Mouse (Mus musculus): Measurements from ENCODE around the gene Tbata. TPM values are rescaled to one million over a fixed set of nuclear protein-coding genes. Genes with fewer than 3 reads are reported as not detected.

The Tbata gene
- polyA plus RNA-seq, 1 experiment from 2014 or later: not detected

DNA sequence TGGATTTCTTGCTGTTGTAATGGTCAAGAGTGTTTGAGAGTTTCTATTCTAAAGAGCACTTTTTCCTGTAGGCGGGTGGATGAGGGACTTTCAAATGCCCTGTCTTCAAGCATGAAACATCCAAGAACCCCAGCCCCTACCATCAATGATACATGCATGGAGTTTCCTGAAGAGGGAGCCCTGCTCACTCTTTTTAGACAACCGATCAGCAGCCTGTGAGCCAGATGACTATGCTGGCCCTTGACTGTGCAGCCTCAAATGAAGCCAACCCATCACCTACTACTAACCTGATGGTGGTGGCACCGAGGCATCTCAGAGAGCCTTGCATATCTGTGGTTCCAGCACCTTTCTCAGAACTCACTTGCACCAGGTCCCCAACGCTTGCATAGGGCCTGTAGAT lies 742 bp downstream of the Tbata start:
- Histone ChIP-seq H3K27ac (ENCODE audit: low read depth) (no peak overlapping the region), H3K4me2 (ENCODE audit: low read depth, low read length) (no peak overlapping the region), H3K36me3 (replicated peaks; ENCODE audit: insufficient read depth, low read length) (no peaks in the 10 kb centered on the region), H3K9ac (replicated peaks) (no peak overlapping the region), H3K27me3 (ENCODE audit: insufficient read depth, low read length) (peaks cover 18% of the 10 kb centered on the region; the same call in 1 of the 2 replicates), H3K4me1 (ENCODE audit: insufficient read depth) (peaks cover 4% of the 10 kb centered on the region; the same call in 1 of the 2 replicates), H3K9me3 (ENCODE audit: low read length) (no peaks in the 10 kb centered on the region), H3K4me3 (ENCODE audit: low read depth, low read length) (no peak overlapping the region)
- DNase-seq (no peak), ATAC-seq (no peak)
- no peak for TF ChIP-seq EP300 (IDR thresholded peaks at IDR 0.05; ENCODE audit: low read depth)
- peak; percentile 27; the same call in 1 of the 2 replicates for TF ChIP-seq CTCF (IDR thresholded peaks at IDR 0.05; ENCODE audit: low read depth)
- 62% methylated on average over 4 of the region's 4 CpGs for WGBS (ENCODE audit: insufficient replicate concordance)

DNA sequence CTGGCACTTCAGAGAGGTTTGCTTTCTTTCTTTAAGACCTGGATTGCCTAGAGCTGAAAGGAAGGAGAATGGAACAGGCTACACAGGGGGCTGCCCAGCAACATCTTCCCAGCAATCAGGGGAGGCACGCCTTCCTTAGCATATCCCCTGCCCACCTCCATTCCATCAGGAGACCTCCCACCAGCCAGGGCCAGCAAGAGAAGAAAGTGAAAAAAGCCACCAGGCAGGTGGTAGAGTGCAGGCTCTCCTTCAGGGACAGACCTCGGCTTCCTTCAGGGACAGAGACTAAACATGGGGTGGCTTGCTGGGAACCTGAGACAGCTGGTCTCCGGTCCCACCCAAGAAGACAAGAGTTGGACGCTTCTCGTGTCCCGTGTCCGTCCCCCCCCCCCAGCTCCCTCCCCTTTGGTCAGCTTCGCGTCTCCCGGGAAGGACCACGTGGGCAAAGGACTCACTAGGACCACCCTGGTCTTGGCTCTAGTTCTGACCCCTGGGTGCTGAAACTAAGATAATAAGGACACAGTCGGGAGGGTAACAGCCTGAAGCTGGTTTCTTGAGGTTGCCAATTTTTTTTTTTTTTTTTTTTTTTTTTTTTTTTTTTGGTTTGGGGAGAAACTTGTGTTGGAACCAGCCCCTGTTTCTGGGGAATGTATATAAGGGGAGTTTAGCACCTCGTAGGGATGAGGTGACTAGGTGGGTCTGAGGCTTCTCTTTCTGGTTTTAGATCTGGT lies 3.1 kb downstream of the Tbata start:
- H3K36me3 ChIP-seq (replicated peaks; ENCODE audit: insufficient read depth, low read length): no peaks in the 10 kb centered on the region

DNA sequence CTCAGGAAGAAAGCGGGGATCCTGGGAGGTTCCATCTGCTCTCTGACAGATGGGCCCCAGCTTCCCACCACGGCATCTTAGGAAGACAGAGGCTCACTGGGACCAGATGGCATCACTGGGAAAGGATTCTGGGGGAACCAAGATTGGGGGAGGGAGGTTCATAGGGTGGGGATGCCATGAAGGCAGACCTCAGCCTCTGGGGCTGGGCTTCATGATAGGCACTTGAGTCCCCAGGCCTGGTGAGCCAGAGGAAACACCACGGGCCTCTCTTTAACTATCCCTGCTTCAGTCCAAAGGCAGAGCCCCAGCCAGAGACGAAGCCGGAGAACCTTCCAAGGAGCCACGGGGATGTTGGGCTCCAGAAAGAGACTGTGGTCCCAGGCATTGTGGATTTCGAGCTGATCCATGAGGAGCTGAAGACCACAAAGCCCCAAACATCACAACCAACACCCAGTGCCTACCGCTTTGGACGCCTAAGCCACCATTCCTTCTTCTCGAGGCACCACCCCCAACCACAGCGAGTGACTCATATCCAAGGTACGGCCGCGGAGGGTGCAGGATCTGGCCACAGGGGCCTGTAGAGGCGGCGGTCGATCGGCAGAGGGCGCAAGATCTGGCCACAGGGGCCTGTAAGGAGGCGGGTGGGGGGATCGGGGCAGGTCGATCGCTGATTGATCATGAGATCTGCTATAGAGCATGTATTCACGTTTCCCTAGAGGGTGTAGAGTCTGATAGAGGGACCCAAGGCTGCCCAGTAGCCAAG lies 3.9 kb downstream of the Tbata start:
- peak; percentile 50; the same call in 1 of the 2 replicates for ATAC-seq
- peak; percentile 58 for DNase-seq
- 9% methylated on average over 24 of the region's 24 CpGs for WGBS (ENCODE audit: insufficient replicate concordance)

More for the DNA sequence above, 3.1 kb downstream of the Tbata start:
- no peak overlapping the region for H3K4me3 ChIP-seq (ENCODE audit: low read depth, low read length)
- H3K4me1 ChIP-seq (ENCODE audit: insufficient read depth): peaks cover 4% of the 10 kb centered on the region; the same call in 1 of the 2 replicates
- H3K27me3 ChIP-seq (ENCODE audit: insufficient read depth, low read length): peaks cover 18% of the 10 kb centered on the region; the same call in 1 of the 2 replicates
- no peak for DNase-seq
- TF ChIP-seq CTCF (IDR thresholded peaks at IDR 0.05; ENCODE audit: low read depth): no peak
- TF ChIP-seq EP300 (IDR thresholded peaks at IDR 0.05; ENCODE audit: low read depth): no peak
- no peak overlapping the region for H3K9ac ChIP-seq (replicated peaks)
- no peaks in the 10 kb centered on the region for H3K9me3 ChIP-seq (ENCODE audit: low read length)
- ATAC-seq: no peak
- no peak overlapping the region for H3K27ac ChIP-seq (ENCODE audit: low read depth)
- 42% methylated on average over 13 of the region's 13 CpGs for WGBS (ENCODE audit: insufficient replicate concordance)
- H3K4me2 ChIP-seq (ENCODE audit: low read depth, low read length): no peak overlapping the region

DNA sequence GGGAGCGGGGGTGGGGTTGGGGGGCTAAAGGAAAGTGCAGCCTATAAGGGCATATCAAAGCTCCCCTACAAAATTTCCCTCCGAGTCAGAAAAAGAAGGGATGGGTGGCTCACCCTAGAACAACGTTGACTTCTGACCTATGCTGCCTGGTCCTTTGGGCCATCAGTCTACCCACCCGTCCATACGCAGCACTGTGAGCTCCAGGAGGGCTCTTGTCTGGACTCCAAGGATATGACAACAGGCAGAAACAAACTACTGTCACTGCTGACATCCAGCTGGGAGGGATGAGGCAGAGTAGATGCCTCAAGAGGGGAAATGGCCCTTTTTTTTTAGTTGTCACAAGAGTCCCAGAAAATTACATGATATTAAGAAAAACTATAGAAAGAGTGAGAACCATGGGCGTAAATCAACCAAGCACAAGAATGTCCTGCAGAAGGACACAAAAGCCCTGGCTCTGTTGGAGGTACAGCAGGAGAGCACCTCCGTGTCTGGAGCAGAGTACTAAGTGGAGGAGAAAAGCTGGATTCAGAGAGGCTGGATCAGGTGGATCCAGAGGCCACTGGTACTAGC lies 4.6 kb downstream of the Tbata start:
- peaks cover 18% of the 10 kb centered on the region; the same call in 1 of the 2 replicates for H3K27me3 ChIP-seq (ENCODE audit: insufficient read depth, low read length)
- no peak overlapping the region for H3K27ac ChIP-seq (ENCODE audit: low read depth)
- H3K9me3 ChIP-seq (ENCODE audit: low read length): no peaks in the 10 kb centered on the region
- H3K9ac ChIP-seq (replicated peaks): no peak overlapping the region
- no peak overlapping the region for H3K4me3 ChIP-seq (ENCODE audit: low read depth, low read length)
- WGBS (ENCODE audit: insufficient replicate concordance): 50% methylated on average over 7 of the region's 7 CpGs
- no peak for ATAC-seq
- TF ChIP-seq EP300 (IDR thresholded peaks at IDR 0.05; ENCODE audit: low read depth) (no peak), CTCF (IDR thresholded peaks at IDR 0.05; ENCODE audit: low read depth) (no peak)
- peaks cover 4% of the 10 kb centered on the region; the same call in 1 of the 2 replicates for H3K4me1 ChIP-seq (ENCODE audit: insufficient read depth)
- DNase-seq: no peak
- H3K4me2 ChIP-seq (ENCODE audit: low read depth, low read length): no peak overlapping the region
- no peaks in the 10 kb centered on the region for H3K36me3 ChIP-seq (replicated peaks; ENCODE audit: insufficient read depth, low read length)

More for the DNA sequence above, 3.9 kb downstream of the Tbata start:
- Histone ChIP-seq H3K36me3 (replicated peaks; ENCODE audit: insufficient read depth, low read length) (no peaks in the 10 kb centered on the region), H3K4me2 (ENCODE audit: low read depth, low read length) (no peak overlapping the region), H3K27ac (ENCODE audit: low read depth) (no peak overlapping the region), H3K27me3 (ENCODE audit: insufficient read depth, low read length) (peaks cover 18% of the 10 kb centered on the region; the same call in 1 of the 2 replicates), H3K4me1 (ENCODE audit: insufficient read depth) (peaks cover 4% of the 10 kb centered on the region; the same call in 1 of the 2 replicates), H3K9me3 (ENCODE audit: low read length) (no peaks in the 10 kb centered on the region), H3K9ac (replicated peaks) (no peak overlapping the region), H3K4me3 (ENCODE audit: low read depth, low read length) (no peak overlapping the region)
- TF ChIP-seq CTCF (IDR thresholded peaks at IDR 0.05; ENCODE audit: low read depth) (peak; percentile 58), EP300 (IDR thresholded peaks at IDR 0.05; ENCODE audit: low read depth) (no peak)

DNA sequence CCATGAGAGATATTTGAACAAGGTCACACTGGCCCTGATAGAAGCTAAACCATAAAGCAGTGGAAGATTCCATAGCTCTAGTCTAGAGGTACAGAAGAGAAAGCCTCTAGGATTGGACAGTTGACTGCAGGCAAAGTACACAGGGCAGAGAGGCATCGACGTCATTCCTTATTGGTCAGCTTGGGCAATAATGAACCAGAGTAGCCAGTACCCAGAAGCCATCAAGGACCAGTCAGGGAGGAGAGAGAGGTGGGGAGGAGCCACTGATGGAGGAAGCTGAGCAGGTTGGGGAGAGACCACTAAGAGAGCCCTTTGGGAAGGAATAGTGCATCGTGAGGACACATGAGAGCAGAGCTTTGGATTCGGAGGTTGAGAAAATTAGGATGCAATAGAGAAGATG lies 6.0 kb downstream of the Tbata start:
- Histone ChIP-seq H3K9me3 (ENCODE audit: low read length) (no peaks in the 10 kb centered on the region), H3K4me3 (ENCODE audit: low read depth, low read length) (no peak overlapping the region), H3K27ac (ENCODE audit: low read depth) (no peak overlapping the region), H3K4me1 (ENCODE audit: insufficient read depth) (peaks cover 4% of the 10 kb centered on the region; the same call in 1 of the 2 replicates), H3K36me3 (replicated peaks; ENCODE audit: insufficient read depth, low read length) (no peaks in the 10 kb centered on the region), H3K4me2 (ENCODE audit: low read depth, low read length) (no peak overlapping the region), H3K9ac (replicated peaks) (no peak overlapping the region), H3K27me3 (ENCODE audit: insufficient read depth, low read length) (peaks cover 18% of the 10 kb centered on the region; the same call in 1 of the 2 replicates)
- no peak for DNase-seq
- TF ChIP-seq CTCF (IDR thresholded peaks at IDR 0.05; ENCODE audit: low read depth) (no peak), EP300 (IDR thresholded peaks at IDR 0.05; ENCODE audit: low read depth) (no peak)
- WGBS (ENCODE audit: insufficient replicate concordance): 73% methylated on average over 4 of the region's 4 CpGs
- ATAC-seq: no peak

DNA sequence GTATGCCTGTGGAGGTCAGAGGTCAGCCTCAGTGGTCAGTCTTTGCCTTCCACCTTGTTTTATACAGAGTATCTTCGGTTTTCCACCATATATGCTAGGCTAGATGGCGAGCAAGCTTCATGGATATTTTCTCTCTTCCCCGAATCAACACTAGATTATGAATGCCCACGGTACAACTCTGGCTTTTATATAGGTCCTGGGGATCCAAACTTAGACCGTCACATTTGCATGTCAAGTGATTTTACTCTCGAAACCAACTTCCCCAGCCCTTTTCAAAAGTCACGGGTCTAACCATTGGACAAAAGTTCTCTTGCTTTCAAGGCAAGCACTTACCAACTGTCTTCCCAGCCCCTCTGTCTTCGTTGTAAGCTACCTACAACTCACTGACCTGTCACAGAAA lies 6.9 kb downstream of the Tbata start:
- Histone ChIP-seq H3K4me1 (ENCODE audit: insufficient read depth) (peaks cover 4% of the 10 kb centered on the region; the same call in 1 of the 2 replicates), H3K27me3 (ENCODE audit: insufficient read depth, low read length) (peaks cover 18% of the 10 kb centered on the region; the same call in 1 of the 2 replicates), H3K4me2 (ENCODE audit: low read depth, low read length) (no peak overlapping the region), H3K9me3 (ENCODE audit: low read length) (no peaks in the 10 kb centered on the region), H3K36me3 (replicated peaks; ENCODE audit: insufficient read depth, low read length) (no peaks in the 10 kb centered on the region), H3K27ac (ENCODE audit: low read depth) (no peak overlapping the region), H3K4me3 (ENCODE audit: low read depth, low read length) (no peak overlapping the region), H3K9ac (replicated peaks) (no peak overlapping the region)
- no peak for ATAC-seq
- DNase-seq: no peak
- TF ChIP-seq CTCF (IDR thresholded peaks at IDR 0.05; ENCODE audit: low read depth) (no peak), EP300 (IDR thresholded peaks at IDR 0.05; ENCODE audit: low read depth) (no peak)
- 74% methylated on average over 8 of the region's 8 CpGs for WGBS (ENCODE audit: insufficient replicate concordance)

Measured in liver, postnatal 0 days (tissue).